Mouse (Mus musculus): ENCODE measurements at regions not wholly inside any gene's neighbourhood (a gene's known extent, or its start where the extent isn't known, plus 50 kb on each side); places are given as distances from the start of the nearest gene placed in this dataset.
"Not testable (repeated sequence)": the region's sequence is repeated elsewhere in the genome, so short reads cannot be mapped to it uniquely, and the experiment has no call there.

DNA sequence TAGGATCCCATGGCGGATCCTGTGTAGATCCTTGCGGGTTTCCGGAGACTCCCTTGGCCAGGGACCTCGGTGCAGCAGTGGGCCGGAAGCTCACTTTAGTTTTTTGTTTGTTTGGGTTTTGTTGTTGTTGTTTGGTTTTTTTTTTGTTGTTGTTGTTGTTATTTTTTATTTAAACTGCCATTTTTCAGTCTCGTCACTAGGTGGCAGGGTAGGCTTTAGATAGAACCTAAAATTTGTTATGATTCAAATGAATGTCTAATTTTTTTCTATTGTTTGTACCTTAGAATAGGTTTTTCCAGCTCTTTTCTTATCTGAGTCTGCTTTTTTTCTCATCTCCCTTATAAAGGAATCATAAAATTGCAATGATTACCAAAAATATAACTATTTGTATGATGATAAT lies 834.4 kb upstream of the Tacstd2 start:
- no peak for DNase-seq (ENCODE audit: low read depth, low spot score)

DNA sequence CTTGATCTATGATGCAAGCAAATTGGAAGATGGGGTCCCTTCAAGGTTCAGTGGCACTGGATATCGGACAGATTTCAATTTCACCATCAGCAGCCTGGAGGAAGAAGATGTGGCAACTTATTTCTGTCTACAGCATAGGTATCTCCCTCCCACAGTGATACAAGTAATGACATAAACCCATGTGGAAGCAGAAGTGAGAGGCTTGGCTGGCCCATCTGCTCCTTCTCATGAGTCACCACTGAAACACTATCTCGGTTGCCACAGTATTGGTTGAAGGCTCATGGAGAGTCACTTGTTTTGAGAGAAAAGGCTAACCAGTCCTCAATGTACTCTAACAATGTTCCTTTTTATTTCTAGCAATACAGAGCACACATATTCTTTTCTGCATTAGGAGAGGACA lies 804.2 kb upstream of the Tacstd2 start:
- no peak for DNase-seq (ENCODE audit: low read depth, low spot score)

DNA sequence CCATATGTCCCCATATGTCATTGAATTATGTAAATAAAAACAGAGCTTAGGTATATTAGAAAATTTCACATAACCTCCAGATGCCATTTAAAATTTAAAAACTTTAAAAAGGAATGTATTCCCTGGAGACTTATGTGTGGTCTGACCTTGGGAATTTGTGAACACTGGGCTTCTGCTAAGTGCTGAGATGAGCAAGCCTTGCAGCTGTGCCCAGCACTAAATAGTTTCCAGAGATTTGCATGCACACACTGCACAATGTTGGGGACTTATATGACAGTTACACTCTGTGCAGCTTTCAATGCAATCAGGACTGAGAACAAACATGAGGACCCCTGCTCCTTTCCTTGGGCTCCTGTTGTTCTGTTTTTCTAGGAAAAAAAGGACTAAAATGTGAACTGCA lies 803.6 kb upstream of the Tacstd2 start:
- DNase-seq (ENCODE audit: low read depth, low spot score): not testable (repeated sequence)

DNA sequence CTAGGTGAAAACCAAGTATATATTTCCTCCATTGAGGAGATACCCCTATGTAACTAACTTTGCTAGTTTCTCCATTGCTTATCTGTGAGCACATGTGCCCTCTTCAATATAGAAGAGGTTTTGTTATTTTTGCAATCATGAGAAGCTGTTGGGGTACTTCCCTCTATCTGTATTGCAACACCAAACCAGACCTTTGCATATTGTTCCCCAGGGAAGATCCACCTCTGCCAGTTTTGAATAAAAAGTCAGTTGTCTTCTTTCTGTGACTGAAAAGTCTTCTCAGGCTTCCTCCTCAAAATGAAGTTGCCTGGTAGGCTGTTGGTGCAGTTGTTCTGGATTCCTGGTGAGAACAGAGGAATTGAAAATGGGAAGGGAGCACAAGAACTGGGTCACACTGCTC lies 775.8 kb upstream of the Tacstd2 start:
- no peak for DNase-seq (ENCODE audit: low read depth, low spot score)

DNA sequence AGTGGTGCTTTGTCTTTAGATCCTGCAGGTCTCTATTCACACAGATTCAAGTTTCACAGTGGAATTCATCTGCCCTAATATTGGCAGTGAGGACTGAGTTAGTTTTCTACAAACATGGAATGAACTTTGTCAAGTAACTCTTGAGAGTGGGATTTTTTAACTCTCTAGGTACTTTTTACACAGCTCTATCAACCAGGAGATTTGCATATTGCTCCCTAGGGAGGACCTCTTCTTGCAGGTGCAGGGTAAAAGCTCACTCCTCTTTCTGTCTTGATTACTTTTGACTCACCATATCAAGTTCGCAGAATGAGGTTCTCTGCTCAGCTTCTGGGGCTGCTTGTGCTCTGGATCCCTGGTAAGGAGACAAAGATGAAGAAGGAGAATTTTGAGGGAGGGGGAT lies 766.5 kb upstream of the Tacstd2 start:
- no peak for DNase-seq (ENCODE audit: low read depth, low spot score)

DNA sequence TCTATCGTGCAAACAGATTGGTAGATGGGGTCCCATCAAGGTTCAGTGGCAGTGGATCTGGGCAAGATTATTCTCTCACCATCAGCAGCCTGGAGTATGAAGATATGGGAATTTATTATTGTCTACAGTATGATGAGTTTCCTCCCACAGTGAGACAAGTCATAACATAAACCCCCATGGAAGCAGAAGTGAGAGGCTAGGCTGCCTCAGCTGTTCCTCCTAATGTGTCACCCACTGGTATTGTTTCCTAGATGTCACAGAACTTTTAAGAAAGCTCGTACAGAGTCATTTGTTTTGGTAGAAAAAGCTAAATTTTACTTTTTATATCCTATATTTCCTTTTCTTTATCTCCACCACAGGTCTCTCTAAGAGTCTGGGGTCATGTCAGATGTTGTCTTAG lies 721.1 kb upstream of the Tacstd2 start:
- DNase-seq (ENCODE audit: low read depth, low spot score): no peak

DNA sequence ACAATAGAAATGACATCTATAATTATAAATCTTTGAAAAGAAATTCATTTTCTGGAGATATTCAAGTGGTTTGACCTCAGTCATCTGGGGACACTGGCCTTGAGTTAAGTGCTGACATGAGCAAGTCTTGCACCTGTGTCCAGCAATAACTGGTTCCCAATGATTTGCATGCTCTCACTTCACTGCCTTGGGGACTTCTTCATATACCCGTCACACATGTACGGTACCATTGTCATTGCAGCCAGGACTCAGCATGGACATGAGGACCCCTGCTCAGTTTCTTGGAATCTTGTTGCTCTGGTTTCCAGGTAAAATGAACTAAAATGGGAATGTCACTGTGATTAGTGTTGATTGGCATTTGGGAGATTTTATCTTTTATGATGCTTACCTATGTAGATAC lies 720.6 kb upstream of the Tacstd2 start:
- DNase-seq (ENCODE audit: low read depth, low spot score): no peak

DNA sequence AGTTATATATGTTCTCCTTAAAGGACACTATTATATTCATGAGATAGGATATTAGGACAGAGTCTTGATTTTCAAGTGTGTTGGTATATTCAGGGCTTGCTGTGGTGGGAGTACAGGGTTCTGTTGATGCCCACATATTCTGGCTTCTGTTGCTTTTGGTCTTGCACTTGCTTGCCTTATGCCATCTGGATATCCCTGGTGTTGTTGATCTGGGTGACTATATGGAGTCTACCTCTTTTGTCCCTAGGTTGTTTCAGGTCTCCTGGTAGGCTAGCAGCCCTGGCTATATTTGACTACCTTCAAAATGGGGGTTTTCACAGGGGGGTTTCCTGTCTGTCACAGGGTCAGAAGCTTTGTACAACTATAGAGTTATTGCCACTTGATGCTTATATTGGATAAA lies 717.1 kb upstream of the Tacstd2 start:
- DNase-seq (ENCODE audit: low read depth, low spot score): no peak

DNA sequence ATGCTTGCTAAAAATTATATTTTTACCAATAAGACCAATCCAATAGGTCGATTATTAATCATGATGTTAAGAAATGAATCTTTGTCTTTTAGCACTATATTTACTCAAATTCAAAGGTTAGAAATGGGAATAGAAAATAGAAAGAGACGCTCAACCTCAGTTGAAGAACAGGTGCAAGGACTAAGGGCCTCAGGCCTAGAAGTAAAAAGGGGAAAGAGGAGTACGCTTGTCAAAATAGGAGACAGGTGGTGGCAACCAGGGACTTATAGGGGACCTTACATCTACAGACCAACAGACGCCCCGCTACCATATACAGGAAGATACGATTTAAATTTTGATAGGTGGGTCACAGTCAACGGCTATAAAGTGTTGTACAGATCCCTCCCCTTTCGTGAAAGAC lies 715.7 kb upstream of the Tacstd2 start:
- not testable (repeated sequence) for DNase-seq (ENCODE audit: low read depth, low spot score)

DNA sequence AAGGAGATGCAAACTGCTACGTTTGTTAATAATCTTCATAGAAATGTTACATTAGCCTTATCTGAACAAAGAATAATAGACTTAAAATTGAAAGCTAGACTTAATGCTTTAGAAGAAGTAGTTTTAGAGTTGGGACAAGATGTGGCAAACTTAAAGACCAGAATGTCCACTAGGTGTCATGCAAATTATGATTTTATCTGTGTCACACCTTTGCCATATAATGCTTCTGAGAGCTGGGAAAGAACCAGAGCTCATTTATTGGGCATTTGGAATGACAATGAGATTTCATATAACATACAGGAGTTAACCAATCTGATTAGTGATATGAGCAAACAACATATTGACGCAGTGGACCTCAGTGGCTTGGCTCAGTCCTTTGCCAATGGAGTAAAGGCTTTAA lies 714.8 kb upstream of the Tacstd2 start:
- not testable (repeated sequence) for DNase-seq (ENCODE audit: low read depth, low spot score)

DNA sequence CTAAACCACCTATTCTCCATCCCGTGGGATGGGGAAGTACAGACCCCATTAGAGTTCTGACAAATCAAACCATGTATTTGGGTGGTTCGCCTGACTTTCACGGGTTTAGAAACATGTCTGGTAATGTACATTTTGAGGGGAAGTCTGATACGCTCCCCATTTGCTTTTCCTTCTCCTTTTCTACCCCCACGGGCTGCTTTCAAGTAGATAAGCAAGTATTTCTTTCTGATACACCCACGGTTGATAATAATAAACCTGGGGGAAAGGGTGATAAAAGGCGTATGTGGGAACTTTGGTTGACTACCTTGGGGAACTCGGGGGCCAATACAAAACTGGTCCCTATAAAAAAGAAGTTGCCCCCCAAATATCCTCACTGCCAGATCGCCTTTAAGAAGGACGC lies 713.7 kb upstream of the Tacstd2 start:
- DNase-seq (ENCODE audit: low read depth, low spot score): not testable (repeated sequence)

DNA sequence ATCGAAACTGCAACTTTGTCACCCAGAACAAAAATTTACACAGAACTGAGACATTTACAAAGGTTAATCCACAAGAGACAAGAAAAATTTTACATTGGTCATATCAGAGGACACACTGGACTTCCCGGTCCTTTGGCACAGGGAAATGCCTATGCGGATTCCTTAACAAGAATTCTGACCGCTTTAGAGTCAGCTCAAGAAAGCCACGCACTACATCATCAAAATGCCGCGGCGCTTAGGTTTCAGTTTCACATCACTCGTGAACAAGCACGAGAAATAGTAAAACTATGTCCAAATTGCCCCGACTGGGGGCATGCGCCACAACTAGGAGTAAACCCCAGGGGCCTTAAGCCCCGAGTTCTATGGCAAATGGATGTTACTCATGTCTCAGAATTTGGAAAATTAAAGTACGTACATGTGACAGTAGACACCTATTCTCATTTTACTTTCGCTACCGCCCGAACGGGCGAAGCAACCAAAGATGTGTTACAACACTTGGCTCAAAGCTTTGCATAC lies 712.5 kb upstream of the Tacstd2 start:
- DNase-seq (ENCODE audit: low read depth, low spot score): not testable (repeated sequence)

DNA sequence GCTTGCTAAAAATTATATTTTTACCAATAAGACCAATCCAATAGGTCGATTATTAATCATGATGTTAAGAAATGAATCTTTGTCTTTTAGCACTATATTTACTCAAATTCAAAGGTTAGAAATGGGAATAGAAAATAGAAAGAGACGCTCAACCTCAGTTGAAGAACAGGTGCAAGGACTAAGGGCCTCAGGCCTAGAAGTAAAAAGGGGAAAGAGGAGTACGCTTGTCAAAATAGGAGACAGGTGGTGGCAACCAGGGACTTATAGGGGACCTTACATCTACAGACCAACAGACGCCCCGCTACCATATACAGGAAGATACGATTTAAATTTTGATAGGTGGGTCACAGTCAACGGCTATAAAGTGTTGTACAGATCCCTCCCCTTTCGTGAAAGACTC lies 707.2 kb upstream of the Tacstd2 start:
- DNase-seq (ENCODE audit: low read depth, low spot score): not testable (repeated sequence)

DNA sequence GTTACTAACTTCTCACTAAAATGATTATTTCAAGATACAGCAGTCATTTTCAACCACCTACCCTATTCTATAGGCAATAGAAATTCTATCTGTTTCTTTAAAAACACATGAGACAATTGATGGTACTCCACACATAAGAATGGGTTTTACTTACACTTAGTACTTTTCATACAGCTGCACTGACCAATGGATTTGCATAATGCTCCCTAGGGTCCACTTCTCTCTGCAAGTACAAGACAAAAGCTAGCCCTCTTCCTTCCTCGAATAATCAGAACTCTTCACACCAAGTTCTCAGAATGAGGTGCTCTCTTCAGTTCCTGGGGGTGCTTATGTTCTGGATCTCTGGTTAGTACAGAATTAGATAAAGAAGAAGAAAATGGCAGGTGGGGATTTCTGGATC lies 684.1 kb upstream of the Tacstd2 start:
- no peak for DNase-seq (ENCODE audit: low read depth, low spot score)

DNA sequence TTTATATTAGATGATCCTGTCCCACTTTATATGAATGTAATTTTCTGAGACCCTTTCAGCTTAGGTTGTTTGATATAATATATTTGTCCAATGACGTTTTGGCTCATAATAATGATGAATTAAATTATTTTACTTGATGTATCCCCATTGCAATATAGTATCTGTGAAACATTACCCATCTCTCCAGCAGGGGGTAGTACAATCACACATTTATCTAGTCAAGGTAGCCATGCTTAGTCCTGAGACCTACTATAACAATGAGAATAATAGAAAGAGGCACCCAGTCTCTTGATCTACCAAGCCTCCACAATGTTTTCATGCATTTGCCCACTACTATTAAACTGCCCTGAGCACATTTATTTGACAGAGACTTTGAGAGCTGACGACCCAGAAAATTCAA lies 665.9 kb upstream of the Tacstd2 start:
- DNase-seq (ENCODE audit: low read depth, low spot score): peak; percentile 53

DNA sequence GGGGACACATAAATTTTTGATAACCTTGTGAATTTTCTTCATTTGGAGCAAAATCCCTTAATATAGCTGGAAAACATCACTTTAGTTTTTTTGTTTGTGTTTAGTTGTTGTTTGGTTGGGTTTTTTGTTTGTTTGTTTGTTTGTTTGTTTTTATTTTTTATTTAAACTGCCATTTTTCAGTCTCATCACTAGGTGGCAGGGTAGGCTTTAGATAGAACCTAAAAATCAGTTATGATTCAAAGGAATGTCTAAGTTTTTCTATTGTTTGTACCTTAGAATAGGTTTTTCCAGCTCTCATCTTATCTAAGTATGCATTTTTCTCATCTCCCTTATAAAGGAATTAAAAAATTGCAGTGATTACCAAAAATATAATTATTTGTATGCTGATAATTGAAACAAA lies 662.4 kb upstream of the Tacstd2 start:
- peak; percentile 1 for DNase-seq (ENCODE audit: low read depth, low spot score)

DNA sequence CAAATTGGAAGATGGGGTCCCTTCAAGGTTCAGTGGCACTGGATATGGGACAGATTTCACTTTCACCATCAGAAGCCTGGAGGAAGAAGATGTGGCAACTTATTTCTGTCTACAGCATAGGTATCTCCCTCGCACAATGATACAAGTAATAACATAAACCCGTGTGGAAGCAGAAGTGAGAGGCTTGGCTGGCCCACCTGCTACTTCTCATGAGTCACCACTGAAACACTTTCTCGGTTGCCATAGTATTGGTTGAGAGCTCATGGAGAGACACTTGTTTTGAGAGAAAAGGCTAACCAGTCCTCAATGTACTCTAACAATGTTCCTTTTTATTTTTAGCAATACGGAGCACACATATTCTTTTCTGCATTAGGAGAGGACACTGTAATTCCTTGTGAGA lies 629.2 kb upstream of the Tacstd2 start:
- no peak for DNase-seq (ENCODE audit: low read depth, low spot score)

DNA sequence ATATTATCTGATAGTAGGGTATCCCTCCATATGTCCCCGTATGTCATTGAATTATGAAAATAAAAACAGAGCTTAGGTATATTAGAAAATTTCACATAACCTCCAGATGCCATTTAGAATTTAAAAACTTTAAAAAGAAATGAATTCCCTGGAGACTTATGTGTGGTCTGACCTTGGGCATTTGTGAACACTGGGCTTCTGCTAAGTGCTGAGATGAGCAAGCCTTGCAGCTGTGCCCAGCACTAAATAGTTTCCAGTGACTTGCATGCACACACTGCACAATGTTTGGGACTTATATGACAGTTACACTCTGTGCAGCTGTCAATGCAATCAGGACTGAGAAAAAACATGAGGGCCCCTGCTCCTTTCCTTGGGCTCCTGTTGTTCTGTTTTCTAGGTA lies 628.5 kb upstream of the Tacstd2 start:
- not testable (repeated sequence) for DNase-seq (ENCODE audit: low read depth, low spot score)

DNA sequence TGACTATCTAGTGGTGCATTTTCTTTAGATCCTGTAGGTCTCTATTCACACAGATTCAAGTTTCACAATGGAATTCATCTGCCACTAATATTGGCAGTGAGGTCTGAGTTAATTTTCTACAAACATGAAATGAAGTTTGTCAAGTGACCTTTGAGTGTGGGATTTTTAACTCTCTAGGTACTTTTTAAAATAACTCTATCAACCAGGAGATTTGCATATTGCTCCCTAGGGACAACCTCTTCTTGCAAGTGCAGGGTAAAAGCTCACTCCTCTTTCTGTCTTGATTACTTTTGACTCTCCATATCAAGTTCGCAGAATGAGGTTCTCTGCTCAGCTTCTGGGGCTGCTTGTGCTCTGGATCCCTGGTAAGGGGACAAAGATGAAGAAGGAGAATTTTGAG lies 616.0 kb upstream of the Tacstd2 start:
- no peak for DNase-seq (ENCODE audit: low read depth, low spot score)

DNA sequence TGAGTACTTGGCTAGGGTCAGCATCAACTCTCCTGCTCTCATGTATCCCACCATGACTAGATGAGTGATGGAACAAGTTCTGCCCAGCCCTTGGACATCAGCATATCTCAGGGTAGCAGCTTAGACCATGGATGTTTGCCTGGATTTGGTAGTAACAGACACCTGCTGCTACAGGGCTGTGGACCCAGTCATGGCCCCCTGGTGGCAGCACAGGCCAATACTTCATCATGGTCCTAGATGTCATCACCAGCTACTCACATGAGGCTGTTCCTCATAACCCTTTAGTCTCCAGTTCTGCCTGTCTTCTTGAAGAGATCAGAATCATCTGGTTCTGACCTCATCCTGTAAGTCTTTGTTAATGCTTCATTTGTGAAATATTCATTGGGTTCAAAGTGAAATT lies 566.9 kb upstream of the Tacstd2 start:
- DNase-seq (ENCODE audit: low read depth, low spot score): no peak

Data from CD4-positive, CD25-positive, alpha-beta regulatory T cell, adult 2 months (primary cell).